Mouse (Mus musculus) limb, embryonic 13.5 days (tissue): ENCODE measurements around the gene Npas4. TPM values are rescaled to one million over a fixed set of nuclear protein-coding genes. Genes with fewer than 3 reads are reported as not detected.
"Not testable (repeated sequence)": the region's sequence is repeated elsewhere in the genome, so short reads cannot be mapped to it uniquely, and the experiment has no call there.

ENCODE experiments used
- ATAC-seq: fragments of 200-750 bp; cut with Nextera tagmentation; 2 replicates; pipeline ENCODE4 v1.8.0; 2017; ENCODE audit warnings: low read depth, moderate number of reproducible peaks, moderate TSS enrichment; ENCODE audit not compliant: low FRiP score
- H3K27ac ChIP-seq: fragments of 300-500 bp; sonication (generic); 2 replicates; pipeline ENCODE4 v1.5.1; 2015; ENCODE audit warnings: inconsistent platforms, mild to moderate bottlenecking, moderate library complexity
- H3K27me3 ChIP-seq: fragments of 300-500 bp; sonication (generic); 2 replicates; pipeline ENCODE4 v1.6.1; 2015; ENCODE audit warnings: mild to moderate bottlenecking, inconsistent platforms
- H3K36me3 ChIP-seq: fragments of 300-500 bp; sonication (generic); 2 replicates; pipeline ENCODE4 v1.6.1; 2015; ENCODE audit warnings: inconsistent platforms, mild to moderate bottlenecking, moderate library complexity
- H3K4me1 ChIP-seq: fragments of 300-500 bp; sonication (generic); 2 replicates; pipeline ENCODE4 v1.6.1; 2015; ENCODE audit warnings: inconsistent platforms
- H3K4me2 ChIP-seq: fragments of 300-500 bp; sonication (generic); replicated peaks from 2 replicates; pipeline ENCODE4 v1.6.1; 2015; ENCODE audit warnings: inconsistent platforms, mild to moderate bottlenecking, moderate library complexity
- H3K4me3 ChIP-seq: fragments of 300-500 bp; sonication (generic); 2 replicates; pipeline ENCODE4 v1.5.1; 2015; ENCODE audit warnings: moderate library complexity, mild to moderate bottlenecking, inconsistent platforms
- H3K9ac ChIP-seq: fragments of 300-500 bp; sonication (generic); 2 replicates; pipeline ENCODE4 v1.6.1; 2015; ENCODE audit warnings: mild to moderate bottlenecking, inconsistent platforms
- H3K9me3 ChIP-seq: fragments of 300-500 bp; sonication (generic); 2 replicates; pipeline ENCODE4 v1.6.1; 2016; ENCODE audit warnings: inconsistent platforms
- WGBS: fragments of 180-500 bp; shearing (Covaris S2); methylation state at CpG from one replicate; pipeline ENCODE4 v1.1.7; 2015; 5-methylcytosine and 5-hydroxymethylcytosine counted together
- polyA plus RNA-seq: library from polyadenylated mRNA; unstranded; fragments of >200 nt; fragmentation: Nextera tagmentation; extraction: Ambion mirVana; gene quantifications from 2 replicates; pipeline ENCODE4 v1.2.1, GENCODE M21; 2015

The Npas4 gene
- polyA plus RNA-seq, 1 experiment from 2014 or later: not detected

DNA sequence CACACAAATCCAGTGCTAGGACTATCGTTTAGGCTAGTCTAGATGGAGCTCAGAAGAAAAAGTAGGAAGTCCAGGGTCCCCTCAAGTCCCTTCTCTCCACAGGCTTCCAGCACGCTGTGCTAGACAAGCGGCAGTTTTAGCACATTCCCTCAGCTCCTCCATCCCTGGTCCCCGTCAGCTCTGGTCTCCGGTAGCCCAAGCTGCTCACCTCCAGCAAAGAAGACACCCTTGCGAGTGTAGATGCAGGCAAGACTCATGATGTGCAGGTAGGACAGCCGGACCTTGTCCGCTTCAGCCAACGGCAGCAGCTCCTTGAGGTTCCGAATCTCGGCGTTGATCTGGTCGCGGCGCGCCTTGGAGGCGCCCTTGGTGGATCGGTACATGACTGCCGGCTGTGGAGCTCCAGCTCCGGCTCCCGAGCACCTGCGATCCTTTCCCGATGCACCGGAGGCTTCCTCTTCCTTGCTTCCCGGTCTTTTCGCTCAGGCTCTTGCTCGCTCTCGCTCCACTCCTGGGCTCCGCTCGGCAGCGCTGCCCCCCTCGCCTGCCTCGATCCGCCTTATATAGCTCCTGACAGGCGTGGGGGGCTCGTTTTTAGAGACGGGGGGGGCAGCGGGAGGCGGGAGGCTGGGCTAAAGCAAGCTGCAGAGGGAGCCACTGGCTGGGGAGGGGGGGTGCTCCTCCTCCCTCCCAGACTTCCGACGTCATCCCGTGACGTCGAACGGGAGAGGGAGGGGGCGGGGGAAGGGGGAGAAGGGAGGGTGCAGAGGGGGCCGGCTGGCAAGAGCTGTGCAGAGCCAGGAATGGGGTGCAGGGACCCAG lies 471 bp downstream of the Npas4 start:
- Histone ChIP-seq H3K9ac (no peak overlapping the region), H3K27ac (no peak overlapping the region), H3K4me1 (no peaks in the 10 kb centered on the region), H3K36me3 (no peaks in the 10 kb centered on the region), H3K4me2 (no peak overlapping the region), H3K9me3 (no peaks in the 10 kb centered on the region), H3K4me3 (no peak overlapping the region), H3K27me3 (peaks cover 74% of the 10 kb centered on the region)
- WGBS: 20% methylated on average over 46 of the region's 47 CpGs
- ATAC-seq: no peak

DNA sequence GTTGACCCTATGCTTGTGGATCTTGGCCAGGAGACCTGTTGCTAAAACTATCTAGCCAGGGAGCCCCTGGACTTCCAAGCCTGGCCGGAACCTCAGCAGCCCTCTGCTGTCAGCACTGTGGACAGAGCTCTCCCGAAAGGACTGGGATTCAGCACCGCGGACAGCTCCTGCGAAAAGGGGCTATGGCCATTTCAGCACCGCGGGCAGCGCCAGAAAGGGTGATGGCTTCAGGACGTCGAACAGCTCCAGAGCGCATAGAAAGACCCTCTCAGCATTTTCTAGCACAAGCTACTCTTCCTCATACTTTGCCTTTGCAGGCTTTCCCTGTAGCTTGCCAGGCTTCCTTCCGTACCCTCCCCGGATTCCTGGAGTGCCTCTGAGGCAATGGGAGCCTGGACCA lies 1.1 kb downstream of the Npas4 start:
- Histone ChIP-seq H3K4me2 (no peak overlapping the region), H3K27me3 (peaks cover 74% of the 10 kb centered on the region), H3K4me3 (no peak overlapping the region), H3K9me3 (no peaks in the 10 kb centered on the region), H3K9ac (no peak overlapping the region), H3K4me1 (no peaks in the 10 kb centered on the region), H3K36me3 (no peaks in the 10 kb centered on the region), H3K27ac (no peak overlapping the region)
- 4% methylated on average over 13 of the region's 13 CpGs for WGBS
- ATAC-seq: no peak

- no peak overlapping the region for H3K4me2 ChIP-seq
- no peaks in the 10 kb centered on the region for H3K9me3 ChIP-seq
- no peaks in the 10 kb centered on the region for H3K36me3 ChIP-seq
- no peak for ATAC-seq
- peaks cover 39% of the 10 kb centered on the region for H3K27me3 ChIP-seq
- H3K27ac ChIP-seq: no peak overlapping the region
- no peak overlapping the region for H3K9ac ChIP-seq
- no peaks in the 10 kb centered on the region for H3K4me1 ChIP-seq
- no peak overlapping the region for H3K4me3 ChIP-seq
Measured at GRCm38 (mm10) chr19:4981767-4982166, 8.3 kb downstream of the Npas4 start.

DNA sequence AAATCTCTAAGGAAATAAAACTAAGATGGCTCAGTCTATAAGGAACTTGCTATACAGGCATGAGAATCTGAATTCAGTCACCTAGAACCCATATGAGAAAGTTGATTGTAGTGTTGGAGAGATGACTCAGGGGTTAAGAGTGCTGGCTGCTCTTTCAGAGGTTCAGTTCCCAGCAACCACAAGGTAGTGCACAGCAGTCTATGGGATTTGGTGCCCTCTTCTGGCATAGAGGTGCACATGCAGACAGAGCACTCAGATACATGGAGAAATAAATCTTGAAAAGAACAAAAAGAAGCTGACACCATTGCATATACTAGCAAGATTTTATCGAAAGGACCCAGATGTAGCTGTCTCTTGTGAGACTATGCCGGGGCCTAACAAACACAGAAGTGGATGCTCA lies 21.9 kb downstream of the Npas4 start:
- no peak overlapping the region for H3K4me3 ChIP-seq
- H3K4me2 ChIP-seq: no peak overlapping the region
- H3K27ac ChIP-seq: no peak overlapping the region
- H3K9me3 ChIP-seq: no peaks in the 10 kb centered on the region
- peaks cover 2% of the 10 kb centered on the region for H3K4me1 ChIP-seq
- WGBS: 82% methylated on average over 2 of the region's 2 CpGs
- ATAC-seq: no peak
- no peaks in the 10 kb centered on the region for H3K27me3 ChIP-seq
- no peak overlapping the region for H3K9ac ChIP-seq
- peaks cover 42% of the 10 kb centered on the region for H3K36me3 ChIP-seq

DNA sequence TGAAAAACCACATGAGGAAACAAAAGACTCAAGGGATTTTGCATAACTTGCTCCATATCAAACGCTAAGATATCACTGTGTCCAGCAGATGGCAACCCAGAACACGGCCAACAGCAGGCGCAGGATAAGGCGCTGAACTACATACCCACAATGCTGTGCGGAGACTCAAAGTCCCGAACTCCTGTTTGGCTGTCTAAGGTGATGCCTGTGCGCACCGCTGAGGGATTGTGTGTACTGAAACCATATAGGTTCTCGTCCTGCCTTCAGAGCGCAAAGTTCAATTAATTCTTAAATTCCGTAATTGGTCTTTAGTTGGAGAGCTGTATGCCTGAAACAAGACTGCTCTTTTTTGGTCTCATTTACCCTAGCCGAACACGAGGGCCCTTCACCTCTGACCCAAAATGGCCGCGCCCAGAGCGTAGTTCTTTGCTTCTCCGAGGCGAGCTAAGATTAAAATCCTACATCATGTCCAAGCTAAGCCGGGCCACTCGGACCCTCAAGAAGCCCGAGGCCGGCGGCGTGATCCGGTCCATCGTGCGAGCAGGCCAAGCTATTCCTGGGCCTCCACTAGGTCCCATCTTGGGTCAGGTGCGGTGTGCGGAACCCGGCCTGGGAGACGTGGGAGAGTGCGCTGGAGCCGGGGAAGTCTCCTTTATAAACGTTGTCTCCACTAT lies 28.1 kb downstream of the Npas4 start, which contains the start of gene Mrpl11:
Mrpl11 (plus strand) TSS at position 220 of the 674 bp plus-strand sequence.
- peaks cover 8% of the 10 kb centered on the region for H3K4me1 ChIP-seq
- peak; percentile 97 for ATAC-seq
- H3K9me3 ChIP-seq: no peaks in the 10 kb centered on the region
- H3K27ac ChIP-seq: peak within 1 kb of the TSS; percentile 73
- peak within 1 kb of the TSS; percentile 86 for H3K4me3 ChIP-seq
- H3K27me3 ChIP-seq: no peaks in the 10 kb centered on the region
- peak within 1 kb of the TSS; percentile 77 for H3K4me2 ChIP-seq
- WGBS: under 1% methylated on average over 34 of the region's 34 CpGs
- H3K9ac ChIP-seq: peak within 1 kb of the TSS; percentile 85
- peaks cover 30% of the 10 kb centered on the region for H3K36me3 ChIP-seq

DNA sequence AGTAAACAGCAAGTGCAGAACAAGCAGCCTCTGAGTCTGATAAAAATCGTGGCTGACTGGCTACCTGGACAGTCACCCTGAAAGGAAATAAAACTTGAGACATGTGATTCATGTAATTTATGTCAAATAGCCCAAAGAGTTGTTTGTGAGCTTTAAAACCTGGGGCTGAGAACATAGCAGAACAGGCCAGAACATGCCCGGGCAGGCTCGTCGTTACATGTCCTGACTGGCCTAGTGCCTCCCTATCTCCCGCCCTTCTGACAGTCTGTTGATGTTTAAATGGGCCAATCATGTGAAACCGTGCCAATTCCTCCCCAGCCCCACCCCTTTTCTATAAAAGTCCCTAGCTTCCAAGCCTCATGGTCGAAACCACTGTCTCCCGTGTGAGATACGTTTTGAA lies 41.5 kb downstream of the Npas4 start:
- 83% methylated on average over 9 of the region's 9 CpGs for WGBS
- H3K4me1 ChIP-seq, H3K9me3 ChIP-seq, H3K4me3 ChIP-seq, H3K36me3 ChIP-seq, H3K9ac ChIP-seq, H3K27me3 ChIP-seq, ATAC-seq, H3K27ac ChIP-seq, H3K4me2 ChIP-seq: not testable (repeated sequence)

DNA sequence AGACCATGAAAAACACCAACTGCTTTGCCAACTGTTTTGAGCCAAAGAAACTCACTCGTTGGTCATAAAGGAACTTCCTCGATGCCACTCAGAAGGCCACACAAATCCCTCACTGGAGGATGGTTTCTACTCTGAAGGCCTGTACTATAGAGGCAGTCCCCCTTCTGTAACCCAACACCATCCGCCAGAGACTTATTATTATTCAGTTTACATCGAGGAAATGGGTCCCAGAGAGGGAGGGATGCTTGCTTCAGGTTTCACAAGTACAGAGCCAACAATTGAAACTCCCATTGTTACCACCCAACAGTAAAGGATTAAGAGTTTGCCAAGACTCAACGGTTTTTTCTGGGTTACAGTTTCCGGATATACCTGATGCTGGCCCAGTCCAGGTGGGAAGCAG lies 44.6 kb downstream of the Npas4 start:
- H3K4me1 ChIP-seq: peaks cover 7% of the 10 kb centered on the region
- H3K4me2 ChIP-seq: no peak overlapping the region
- H3K9ac ChIP-seq: no peak overlapping the region
- H3K27me3 ChIP-seq: 0 out of 2 replicates have a peak, but pooled peaks cover 12% of the 10 kb centered on the region
- no peak overlapping the region for H3K4me3 ChIP-seq
- no peak overlapping the region for H3K27ac ChIP-seq
- no peaks in the 10 kb centered on the region for H3K36me3 ChIP-seq
- 34% methylated on average over 6 of the region's 6 CpGs for WGBS
- H3K9me3 ChIP-seq: no peaks in the 10 kb centered on the region
- ATAC-seq: no peak

GRCm38 (mm10) chr19:4943253-4943588 lies 46.9 kb downstream of the Npas4 start:
- 7% methylated on average over 13 of the region's 13 CpGs for WGBS
- Histone ChIP-seq H3K9me3 (no peaks in the 10 kb centered on the region), H3K4me2 (peak overlapping the region; percentile 91), H3K4me3 (peak overlapping the region; percentile 73), H3K9ac (peak overlapping the region; percentile 72), H3K4me1 (peaks cover 7% of the 10 kb centered on the region), H3K27ac (no peak overlapping the region), H3K27me3 (0 out of 2 replicates have a peak, but pooled peaks cover 12% of the 10 kb centered on the region), H3K36me3 (no peaks in the 10 kb centered on the region)
- ATAC-seq: peak; percentile 68

DNA sequence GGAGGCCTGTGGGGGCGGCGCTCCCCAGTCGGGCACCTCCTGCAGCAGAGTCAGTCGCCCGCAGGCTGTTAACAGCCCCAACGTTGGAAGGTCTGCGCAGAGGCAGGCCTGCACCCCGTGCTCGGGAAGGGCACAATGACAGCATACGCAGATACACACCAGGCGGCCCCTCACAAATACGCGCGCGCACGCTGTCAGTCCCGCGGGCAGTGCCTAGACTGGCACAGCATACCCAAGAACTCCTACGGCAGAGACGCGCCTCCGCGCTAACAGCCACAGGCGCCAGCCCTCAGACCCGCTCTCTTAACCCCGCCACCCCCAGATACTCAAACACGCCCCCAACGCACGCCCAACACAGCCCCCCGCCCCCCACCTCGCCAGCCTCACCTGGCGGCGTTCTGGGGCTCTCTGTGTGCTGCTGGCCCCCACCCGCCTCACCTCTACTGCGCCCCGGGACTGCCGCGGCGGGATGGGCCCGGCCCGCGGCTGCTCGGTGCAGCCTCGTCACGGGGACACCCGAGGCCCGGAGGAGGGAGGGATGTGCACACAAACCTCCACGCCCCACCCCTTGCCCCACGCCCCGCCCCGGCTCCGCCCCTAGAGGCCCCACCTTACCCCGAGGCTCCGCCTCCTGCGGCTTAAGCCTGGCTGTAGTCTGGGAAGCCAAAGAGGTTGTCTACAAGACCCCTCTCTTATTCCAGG lies 47.4 kb downstream of the Npas4 start, which contains the start of gene Peli3:
Peli3 (minus strand) TSS at position 577 of the 702 bp plus-strand sequence.
- peak; percentile 95 for ATAC-seq
- H3K4me3 ChIP-seq: peak within 1 kb of the TSS; percentile 73
- no peaks in the 10 kb centered on the region for H3K9me3 ChIP-seq
- H3K4me2 ChIP-seq: peak within 1 kb of the TSS; percentile 91
- H3K36me3 ChIP-seq: no peaks in the 10 kb centered on the region
- under 1% methylated on average over 50 of the region's 55 CpGs for WGBS
- H3K4me1 ChIP-seq: peaks cover 7% of the 10 kb centered on the region
- no peak within 1 kb of the TSS for H3K27ac ChIP-seq
- peak within 1 kb of the TSS; percentile 72 for H3K9ac ChIP-seq
- H3K27me3 ChIP-seq: 0 out of 2 replicates have a peak, but pooled peaks cover 12% of the 10 kb centered on the region

GRCm38 (mm10) chr19:4937444-4938310 lies 52.4 kb downstream of the Npas4 start:
- ATAC-seq: no peak
- no peak overlapping the region for H3K4me3 ChIP-seq
- 76% methylated on average over 17 of the region's 17 CpGs for WGBS
- H3K9ac ChIP-seq: no peak overlapping the region
- no peak overlapping the region for H3K27ac ChIP-seq
- 0 out of 2 replicates have a peak, but pooled peaks cover 12% of the 10 kb centered on the region for H3K27me3 ChIP-seq
- H3K4me2 ChIP-seq: no peak overlapping the region
- no peaks in the 10 kb centered on the region for H3K9me3 ChIP-seq
- peaks cover 8% of the 10 kb centered on the region; the same call in 1 of the 2 replicates for H3K36me3 ChIP-seq
- H3K4me1 ChIP-seq: peaks cover 7% of the 10 kb centered on the region

DNA sequence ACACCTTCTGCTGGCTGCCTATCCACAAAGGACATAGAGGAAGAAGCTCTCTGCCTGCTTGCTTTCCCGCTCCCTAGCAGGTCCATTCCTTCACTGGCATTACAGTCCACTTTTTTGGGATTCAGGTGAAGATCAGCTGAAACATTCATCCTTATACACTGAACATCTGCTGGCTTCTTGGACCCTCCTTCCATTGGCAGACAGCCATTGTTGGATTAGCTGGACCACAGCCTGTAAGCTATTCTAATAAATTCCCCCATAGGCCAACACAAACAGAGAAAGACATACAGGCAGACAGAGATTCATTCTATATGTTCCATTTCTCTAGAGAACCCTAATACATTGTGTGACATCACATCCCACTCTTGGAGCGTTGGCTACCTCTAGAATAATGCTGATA lies 53.2 kb downstream of the Npas4 start:
- Histone ChIP-seq H3K36me3 (peaks cover 14% of the 10 kb centered on the region; the same call in 1 of the 2 replicates), H3K27me3 (0 out of 2 replicates have a peak, but pooled peaks cover 7% of the 10 kb centered on the region), H3K27ac (no peak overlapping the region), H3K9me3 (no peaks in the 10 kb centered on the region), H3K4me1 (peaks cover under 1% of the 10 kb centered on the region; the same call in 1 of the 2 replicates), H3K9ac (no peak overlapping the region), H3K4me2 (no peak overlapping the region), H3K4me3 (no peak overlapping the region)
- 80% methylated on average over 2 of the region's 2 CpGs for WGBS
- ATAC-seq: no peak
